Mouse (Mus musculus) urinary bladder, postnatal 14 days (tissue): Measurements from ENCODE around the gene Tnfsfm13.
A peak's percentile ranks its signal among the peaks of the same experiment; 100 is the strongest.

Experiments used
- DNase-seq: peaks from one replicate; pipeline ENCODE4 v3.0.0; 2021; ENCODE audit warnings: low spot score

Tnfsfm13 gene

GRCm38 (mm10) chr11:69653399-69653798, 42.5 kb downstream of the Tnfsfm13 start:
- DNase-seq, result no peak

GRCm38 (mm10) chr11:69645860-69646259, 50.0 kb downstream of the Tnfsfm13 start:
- no peak for DNase-seq

GRCm38 (mm10) chr11:69635471-69635870, 60.4 kb downstream of the Tnfsfm13 start:
- DNase-seq, result no peak

GRCm38 (mm10) chr11:69633128-69633866, 62.6 kb downstream of the Tnfsfm13 start:
- peak; percentile 65 for DNase-seq
